Mouse (Mus musculus) adrenal gland, postnatal 0 days (tissue): Measurements from ENCODE around the gene Capns1. TPM values are rescaled to one million over a fixed set of nuclear protein-coding genes. Genes with fewer than 3 reads are reported as not detected.

ENCODE experiments used
- polyA plus RNA-seq: library from polyadenylated mRNA; unstranded; fragments of >200 nt; fragmentation: Nextera tagmentation; extraction: Ambion mirVana; gene quantifications from 2 replicates; pipeline ENCODE4 v1.2.1, GENCODE M21; 2015

Gene Capns1
- polyA plus RNA-seq = 132 and 167 TPM in 2 replicates

GRCm38 (mm10) chr7:30198481-30198971, at the start of gene Capns1:
Gene Capns1, minus strand, starts transcription at chr7:30198811.

GRCm38 (mm10) chr7:30235625-30236024, 37.0 kb upstream of the Capns1 start, which contains the start of gene Ovol3:
Gene Ovol3, minus strand, starts transcription at chr7:30235725.

GRCm38 (mm10) chr7:30231669-30232454, 33.3 kb upstream of the Capns1 start, which contains the start of the genes Polr2i and Tbcb:
Gene Polr2i, plus strand, starts transcription at chr7:30231948.
Gene Tbcb, minus strand, starts transcription at chr7:30232272.

GRCm38 (mm10) chr7:30183879-30184289, 14.7 kb downstream of the Capns1 start, which contains the start of gene Cox7a1:
Gene Cox7a1, plus strand, starts transcription at chr7:30184144.

GRCm38 (mm10) chr7:30169583-30170282, 28.9 kb downstream of the Capns1 start, which contains the start of gene Zfp146:
Gene Zfp146, minus strand, starts transcription at chr7:30169750.

Other genes starting within 250 kb of the Capns1 start
- 5.6 and 8.2 TPM in 2 replicates for gene Zfp74, start 244.7 kb downstream of the Capns1 start, polyA plus RNA-seq
- 3.0 and 3.1 TPM in 2 replicates for gene Zfp568, start 214.9 kb downstream of the Capns1 start, polyA plus RNA-seq
- 3.5 and 4.4 TPM in 2 replicates for gene Zfp14, start 147.4 kb downstream of the Capns1 start, polyA plus RNA-seq
- gene Zfp82, start 125.9 kb downstream of the Capns1 start, polyA plus RNA-seq = 1.8 and 2.3 TPM in 2 replicates
- gene Gm26920, start 108.4 kb downstream of the Capns1 start, polyA plus RNA-seq = 0.74 and 0.83 TPM in 2 replicates
- 3.9 and 5.6 TPM in 2 replicates for gene Zfp566, start 108.3 kb downstream of the Capns1 start, polyA plus RNA-seq
- gene Zfp260, start 104.0 kb downstream of the Capns1 start, polyA plus RNA-seq = 47.3 and 47.5 TPM in 2 replicates
- 3.9 and 5.4 TPM in 2 replicates for gene Zfp382, start 76.9 kb downstream of the Capns1 start, polyA plus RNA-seq
- gene Zfp146, start 29.1 kb downstream of the Capns1 start, polyA plus RNA-seq = 6.1 and 7.2 TPM in 2 replicates
- 44.3 and 48.0 TPM in 2 replicates for gene Cox7a1, start 14.7 kb downstream of the Capns1 start, polyA plus RNA-seq
- gene Polr2i, start 33.1 kb upstream of the Capns1 start, polyA plus RNA-seq = 136 and 153 TPM in 2 replicates
- gene Tbcb, start 33.5 kb upstream of the Capns1 start, polyA plus RNA-seq = 167 and 170 TPM in 2 replicates
- not detected in 2 replicates for gene Ovol3, start 36.9 kb upstream of the Capns1 start, polyA plus RNA-seq
- gene Thap8, start 81.3 kb upstream of the Capns1 start, polyA plus RNA-seq = 0.43 and 0.65 TPM in 2 replicates
- gene Wdr62, start 81.6 kb upstream of the Capns1 start, polyA plus RNA-seq = 2.7 and 3.7 TPM in 2 replicates
- gene Clip3, start 92.9 kb upstream of the Capns1 start, polyA plus RNA-seq = 23.7 and 60.5 TPM in 2 replicates
- gene Alkbh6, start 109.9 kb upstream of the Capns1 start, polyA plus RNA-seq = 67.9 and 101 TPM in 2 replicates
- 10.1 and 17.2 TPM in 2 replicates for gene Syne4, start 116.0 kb upstream of the Capns1 start, polyA plus RNA-seq
- 1.7 and 4.2 TPM in 2 replicates for gene E130208F15Rik, start 122.9 kb upstream of the Capns1 start, polyA plus RNA-seq
- 19.9 and 24.4 TPM in 2 replicates for gene Sdhaf1, start 125.1 kb upstream of the Capns1 start, polyA plus RNA-seq
- 7.0 and 8.6 TPM in 2 replicates for gene Lrfn3, start 164.0 kb upstream of the Capns1 start, polyA plus RNA-seq
- gene Tyrobp, start 214.9 kb upstream of the Capns1 start, polyA plus RNA-seq = 130 and 219 TPM in 2 replicates
- 6.9 and 9.5 TPM in 2 replicates for gene Hcst, start 221.0 kb upstream of the Capns1 start, polyA plus RNA-seq
- gene Nfkbid, start 222.9 kb upstream of the Capns1 start, polyA plus RNA-seq = 0.88 and 1.7 TPM in 2 replicates
- 66.4 and 132 TPM in 2 replicates for gene Aplp1, start 246.7 kb upstream of the Capns1 start, polyA plus RNA-seq